Mouse (Mus musculus): ENCODE data around the gene Card11. TPM values are rescaled to one million over a fixed set of nuclear protein-coding genes. Genes with fewer than 3 reads are reported as not detected.

Gene Card11
- polyA plus RNA-seq, 1 experiment from 2014 or later = 0.41 TPM

DNA sequence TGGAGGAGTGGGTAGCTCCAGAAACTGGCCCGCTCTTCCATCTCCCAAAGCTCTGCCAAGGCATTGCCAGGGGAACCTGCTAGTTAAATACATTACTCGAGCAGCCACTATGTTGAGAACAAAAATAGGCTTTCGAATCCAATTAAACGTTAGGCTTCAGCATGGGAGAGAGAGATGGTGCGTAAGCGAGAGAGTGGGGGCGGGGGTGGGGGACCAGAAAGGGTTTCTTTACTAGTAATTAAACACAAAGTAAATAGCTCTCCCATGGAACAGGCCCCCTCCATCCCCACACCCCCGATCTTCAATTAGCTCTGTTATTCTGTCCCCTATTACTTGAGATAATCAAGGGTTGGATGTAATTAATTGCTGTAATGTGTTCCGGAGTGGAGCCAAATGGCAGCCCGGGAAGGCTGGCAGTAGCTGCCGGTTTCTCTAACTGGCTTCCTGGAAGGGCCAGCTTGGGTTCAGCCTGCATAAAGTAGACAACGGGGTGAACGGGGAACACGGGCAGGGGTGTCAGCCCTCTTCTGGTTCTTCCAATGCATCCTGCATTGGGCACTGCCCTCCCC is 59.4 kb downstream of the Card11 start:
- Histone ChIP-seq H3K36me3 (no peaks in the 10 kb centered on the region), H3K4me2 (replicated peaks) (no peak overlapping the region), H3K4me1 (no peaks in the 10 kb centered on the region), H3K27ac (no peak overlapping the region), H3K9ac (no peak overlapping the region), H3K27me3 (no peaks in the 10 kb centered on the region), H3K4me3 (no peak overlapping the region), H3K9me3 (no peaks in the 10 kb centered on the region)
- no peak for ATAC-seq (ENCODE audit: insufficient number of reproducible peaks, insufficient read depth, low FRiP score, low TSS enrichment)
- WGBS = 64% methylated on average over 14 of the region's 14 CpGs

DNA sequence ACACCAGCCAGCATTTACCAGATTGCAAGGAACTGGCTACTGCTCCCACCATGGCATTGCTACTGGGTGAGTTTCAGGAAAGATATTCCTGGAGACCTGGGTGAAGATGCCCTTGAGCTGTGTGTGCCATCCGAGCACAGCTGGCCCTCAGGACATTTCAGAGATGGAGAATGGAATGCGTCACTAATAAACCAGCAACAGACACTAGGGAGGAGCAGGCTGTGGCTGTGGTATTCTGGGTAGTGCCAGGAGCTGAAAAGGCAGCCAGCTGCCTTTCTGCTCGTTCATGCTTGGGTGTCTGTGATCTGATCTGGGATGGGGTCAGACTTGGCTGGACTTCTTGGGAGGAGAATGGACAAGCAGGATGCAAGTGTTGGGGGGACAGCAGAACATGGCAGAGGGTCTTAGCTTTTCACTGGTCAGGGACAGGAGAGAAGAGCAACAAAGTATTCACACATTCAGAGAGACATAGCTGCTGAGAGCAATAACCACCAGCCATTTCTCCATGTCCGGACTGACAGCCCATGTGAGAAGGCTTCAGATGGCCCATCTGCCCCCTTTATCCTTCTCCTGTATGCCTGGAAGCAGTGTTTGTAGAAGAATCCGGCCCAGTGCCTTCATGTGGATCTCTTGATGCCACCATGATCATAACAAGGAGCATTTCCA is 60.0 kb downstream of the Card11 start:
- Histone ChIP-seq H3K4me3 (no peak overlapping the region), H3K36me3 (no peaks in the 10 kb centered on the region), H3K27ac (no peak overlapping the region), H3K9me3 (no peaks in the 10 kb centered on the region), H3K27me3 (no peaks in the 10 kb centered on the region), H3K9ac (no peak overlapping the region), H3K4me1 (no peaks in the 10 kb centered on the region), H3K4me2 (replicated peaks) (no peak overlapping the region)
- ATAC-seq (ENCODE audit: insufficient number of reproducible peaks, insufficient read depth, low FRiP score, low TSS enrichment) = no peak
- 60% methylated on average over 5 of the region's 5 CpGs for WGBS

DNA sequence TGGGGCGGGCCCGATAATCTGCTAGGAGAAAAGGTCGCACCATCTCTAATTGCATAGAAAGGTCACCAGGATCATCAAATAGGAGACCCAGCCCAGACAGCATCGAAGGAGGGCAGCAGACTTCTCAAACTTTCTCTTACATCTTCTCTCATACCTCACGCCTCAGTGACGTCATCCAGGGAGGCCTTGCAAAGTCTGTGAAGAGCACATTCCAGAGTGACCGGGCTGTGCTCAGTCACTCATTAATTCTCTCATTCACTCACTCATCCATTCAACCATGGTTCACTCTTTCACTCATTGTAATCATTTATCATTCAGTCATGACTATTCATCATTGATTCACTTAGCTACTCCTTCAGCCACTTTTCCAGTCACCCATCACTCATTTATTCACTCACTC is 63.6 kb downstream of the Card11 start:
- Histone ChIP-seq H3K36me3 (no peaks in the 10 kb centered on the region), H3K27me3 (no peaks in the 10 kb centered on the region), H3K9ac (no peak overlapping the region), H3K4me2 (replicated peaks) (no peak overlapping the region), H3K4me1 (no peaks in the 10 kb centered on the region), H3K4me3 (no peak overlapping the region), H3K27ac (no peak overlapping the region), H3K9me3 (no peaks in the 10 kb centered on the region)
- 82% methylated on average over 7 of the region's 7 CpGs for WGBS
- no peak for ATAC-seq (ENCODE audit: insufficient number of reproducible peaks, insufficient read depth, low FRiP score, low TSS enrichment)

DNA sequence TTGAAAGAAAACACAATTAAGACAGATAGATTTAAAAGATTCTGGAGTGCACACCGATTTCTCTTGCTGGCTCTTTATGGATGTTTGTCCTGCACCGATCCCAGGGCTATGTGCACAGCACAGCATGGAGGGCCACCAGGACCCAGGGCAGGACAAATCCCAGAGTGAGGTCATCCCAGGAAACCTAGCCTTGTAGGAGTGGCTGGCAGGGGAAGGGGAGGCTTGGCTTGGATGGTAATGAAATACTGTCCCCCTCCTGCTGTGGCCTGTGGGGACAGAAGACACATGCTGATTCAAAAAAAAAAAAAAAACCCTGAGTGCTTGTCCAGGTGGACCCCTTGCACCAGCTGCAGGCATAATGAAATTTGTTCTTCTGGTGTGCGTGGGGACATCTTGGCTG is 64.5 kb downstream of the Card11 start:
- ATAC-seq (ENCODE audit: insufficient number of reproducible peaks, insufficient read depth, low FRiP score, low TSS enrichment) = no peak
- Histone ChIP-seq H3K9me3 (no peaks in the 10 kb centered on the region), H3K4me3 (no peak overlapping the region), H3K4me1 (no peaks in the 10 kb centered on the region), H3K36me3 (no peaks in the 10 kb centered on the region), H3K9ac (no peak overlapping the region), H3K27ac (no peak overlapping the region), H3K27me3 (no peaks in the 10 kb centered on the region), H3K4me2 (replicated peaks) (no peak overlapping the region)
- 86% methylated on average over 3 of the region's 3 CpGs for WGBS

DNA sequence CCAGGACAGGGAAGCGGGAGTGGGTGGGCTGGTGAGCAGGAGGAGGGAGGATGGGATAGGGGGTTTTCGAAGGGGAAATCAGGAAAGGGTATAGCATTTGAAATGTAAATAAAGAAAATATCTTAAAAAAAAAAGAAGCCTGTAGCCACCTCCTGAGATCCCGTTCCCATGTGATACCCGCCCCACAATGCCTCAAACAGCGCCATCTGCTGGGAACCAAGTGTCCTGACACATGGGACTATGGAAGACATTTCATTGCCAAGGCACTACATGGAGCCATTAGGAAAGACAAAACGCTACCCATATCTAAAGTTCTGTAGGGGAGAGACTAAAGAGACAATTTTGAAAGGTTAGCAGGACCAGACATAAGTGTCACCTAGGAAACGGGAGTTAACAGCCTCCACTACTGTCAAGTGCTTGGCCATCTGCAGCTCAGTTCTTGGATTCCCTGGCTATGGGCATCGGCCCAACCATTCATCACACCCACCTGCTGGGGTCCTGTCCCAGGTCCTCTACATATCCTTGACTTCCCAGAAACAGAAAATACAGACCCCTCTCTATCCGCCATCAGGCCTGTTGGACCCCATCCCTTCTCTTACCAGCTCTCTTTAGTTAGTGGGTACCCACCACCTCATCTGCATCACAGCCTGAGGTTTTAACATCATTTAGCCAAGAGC is 65.6 kb downstream of the Card11 start:
- Histone ChIP-seq H3K4me1 (no peaks in the 10 kb centered on the region), H3K4me3 (no peak overlapping the region), H3K9ac (no peak overlapping the region), H3K36me3 (no peaks in the 10 kb centered on the region), H3K4me2 (replicated peaks) (no peak overlapping the region), H3K27ac (no peak overlapping the region), H3K9me3 (no peaks in the 10 kb centered on the region), H3K27me3 (no peaks in the 10 kb centered on the region)
- 80% methylated on average over 9 of the region's 9 CpGs for WGBS
- no peak for ATAC-seq (ENCODE audit: insufficient number of reproducible peaks, insufficient read depth, low FRiP score, low TSS enrichment)

DNA sequence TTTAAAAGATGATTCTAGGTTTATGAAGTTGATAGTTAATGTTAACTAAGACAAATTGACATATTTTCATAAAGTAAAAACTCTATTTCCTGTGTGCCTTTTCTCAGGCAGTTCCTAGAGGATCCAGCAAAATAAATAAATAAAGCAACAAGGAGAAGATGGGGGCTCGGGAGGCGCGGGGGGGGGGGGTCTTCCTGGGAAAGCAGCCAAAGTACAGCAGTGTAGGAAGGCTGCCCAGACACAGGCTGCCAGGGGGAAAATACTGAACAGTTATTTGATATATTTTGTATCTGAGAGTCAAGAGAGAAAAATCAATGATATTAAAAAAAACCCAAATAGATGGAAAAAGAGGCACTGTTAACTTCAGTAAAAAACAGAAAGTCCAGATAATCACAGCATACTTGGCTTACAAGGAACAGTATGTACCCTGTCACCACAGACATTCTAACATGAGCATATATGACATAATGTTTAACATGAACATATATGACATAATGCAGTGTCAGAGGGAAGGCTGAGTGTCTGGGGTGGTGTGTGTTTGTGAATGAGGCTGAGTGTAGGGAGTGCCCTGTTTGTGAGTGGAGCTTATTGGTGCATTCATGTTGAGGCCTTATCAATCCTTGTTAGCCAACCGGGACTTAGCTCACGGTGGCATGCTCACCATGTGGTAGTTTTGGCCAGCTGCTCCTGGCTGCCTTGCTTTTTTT is 68.7 kb downstream of the Card11 start:
- no peaks in the 10 kb centered on the region for H3K36me3 ChIP-seq
- no peak overlapping the region for H3K4me3 ChIP-seq
- no peaks in the 10 kb centered on the region for H3K9me3 ChIP-seq
- H3K4me1 ChIP-seq = no peaks in the 10 kb centered on the region
- no peak overlapping the region for H3K27ac ChIP-seq
- no peak for ATAC-seq (ENCODE audit: insufficient number of reproducible peaks, insufficient read depth, low FRiP score, low TSS enrichment)
- H3K4me2 ChIP-seq (replicated peaks) = no peak overlapping the region
- 58% methylated on average over 5 of the region's 5 CpGs for WGBS
- no peak overlapping the region for H3K9ac ChIP-seq
- H3K27me3 ChIP-seq = no peaks in the 10 kb centered on the region

DNA sequence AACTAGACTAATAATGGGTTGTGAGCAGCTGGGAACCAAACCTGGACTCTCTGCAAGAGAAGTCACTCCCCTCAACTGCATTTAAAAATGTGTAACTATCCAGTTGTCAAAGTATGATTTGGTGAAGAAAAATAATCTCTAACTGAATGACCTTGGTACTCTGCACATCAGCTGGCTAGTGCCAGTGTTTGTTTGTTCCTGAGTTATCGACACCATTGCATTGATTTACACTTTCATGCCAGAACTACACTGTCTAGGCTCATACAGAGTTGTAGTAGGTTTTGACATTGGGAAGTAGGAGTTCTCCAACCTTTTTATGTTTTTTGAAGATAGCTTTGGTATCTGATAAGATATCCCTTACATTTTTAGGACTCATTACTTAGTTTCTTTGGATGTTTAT is 81.9 kb downstream of the Card11 start:
- H3K27ac ChIP-seq = no peak overlapping the region
- H3K4me2 ChIP-seq (replicated peaks) = no peak overlapping the region
- no peaks in the 10 kb centered on the region for H3K4me1 ChIP-seq
- no peaks in the 10 kb centered on the region for H3K27me3 ChIP-seq
- 100% methylated on average over 1 of the region's 1 CpGs for WGBS
- H3K9ac ChIP-seq = no peak overlapping the region
- no peaks in the 10 kb centered on the region for H3K36me3 ChIP-seq
- ATAC-seq (ENCODE audit: insufficient number of reproducible peaks, insufficient read depth, low FRiP score, low TSS enrichment) = no peak
- peaks cover 8% of the 10 kb centered on the region; the same call in 1 of the 2 replicates for H3K9me3 ChIP-seq
- no peak overlapping the region for H3K4me3 ChIP-seq

DNA sequence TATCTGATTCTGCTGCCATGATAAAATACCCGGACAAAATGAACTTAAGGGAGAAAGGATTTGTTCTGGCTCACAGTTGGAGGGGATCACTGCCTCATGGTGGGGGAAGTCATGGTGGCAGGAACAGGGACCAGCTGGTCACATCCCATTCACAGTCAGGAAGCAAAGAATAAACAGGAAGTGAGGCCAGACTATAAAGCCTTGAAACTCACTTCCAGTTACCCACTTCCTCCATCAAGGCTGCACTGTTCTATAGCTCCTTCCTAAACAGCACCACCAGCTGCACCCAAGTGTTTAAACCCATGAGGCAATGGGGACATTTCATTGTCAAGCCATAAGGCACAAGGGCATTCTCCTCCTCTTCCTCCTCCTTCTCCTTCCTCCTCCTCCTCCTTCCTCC is 82.6 kb downstream of the Card11 start:
- 94% methylated on average over 1 of the region's 1 CpGs for WGBS
- no peaks in the 10 kb centered on the region for H3K36me3 ChIP-seq
- ATAC-seq (ENCODE audit: insufficient number of reproducible peaks, insufficient read depth, low FRiP score, low TSS enrichment) = no peak
- H3K4me1 ChIP-seq = no peaks in the 10 kb centered on the region
- peaks cover 8% of the 10 kb centered on the region; the same call in 1 of the 2 replicates for H3K9me3 ChIP-seq
- no peaks in the 10 kb centered on the region for H3K27me3 ChIP-seq
- H3K9ac ChIP-seq = no peak overlapping the region
- H3K4me3 ChIP-seq = no peak overlapping the region
- H3K27ac ChIP-seq = no peak overlapping the region
- H3K4me2 ChIP-seq (replicated peaks) = no peak overlapping the region

DNA sequence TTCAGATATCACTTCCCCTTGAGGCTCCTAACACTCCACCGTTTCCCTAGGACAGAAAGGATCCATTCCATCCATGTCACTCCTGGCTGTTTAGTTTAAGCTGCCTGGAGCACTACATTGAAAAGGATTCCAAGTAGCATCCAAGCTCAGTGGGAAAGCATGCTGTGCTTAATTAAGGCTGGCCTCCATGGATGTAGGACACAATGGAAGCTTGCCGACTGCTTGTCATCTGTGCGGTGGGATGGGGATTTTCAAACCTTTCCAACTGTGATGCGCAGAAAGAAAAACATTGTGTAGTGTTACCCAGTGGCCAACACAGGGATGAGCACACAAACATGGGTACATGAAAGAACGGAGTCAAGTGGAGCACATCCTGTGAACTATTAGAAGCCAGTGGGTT is 89.5 kb downstream of the Card11 start:
- H3K36me3 ChIP-seq = no peaks in the 10 kb centered on the region
- 78% methylated on average over 5 of the region's 5 CpGs for WGBS
- H3K4me1 ChIP-seq = no peaks in the 10 kb centered on the region
- no peak overlapping the region for H3K27ac ChIP-seq
- ATAC-seq (ENCODE audit: insufficient number of reproducible peaks, insufficient read depth, low FRiP score, low TSS enrichment) = no peak
- no peak overlapping the region for H3K4me2 ChIP-seq (replicated peaks)
- H3K9ac ChIP-seq = no peak overlapping the region
- no peaks in the 10 kb centered on the region for H3K27me3 ChIP-seq
- H3K9me3 ChIP-seq = no peaks in the 10 kb centered on the region
- H3K4me3 ChIP-seq = no peak overlapping the region

DNA sequence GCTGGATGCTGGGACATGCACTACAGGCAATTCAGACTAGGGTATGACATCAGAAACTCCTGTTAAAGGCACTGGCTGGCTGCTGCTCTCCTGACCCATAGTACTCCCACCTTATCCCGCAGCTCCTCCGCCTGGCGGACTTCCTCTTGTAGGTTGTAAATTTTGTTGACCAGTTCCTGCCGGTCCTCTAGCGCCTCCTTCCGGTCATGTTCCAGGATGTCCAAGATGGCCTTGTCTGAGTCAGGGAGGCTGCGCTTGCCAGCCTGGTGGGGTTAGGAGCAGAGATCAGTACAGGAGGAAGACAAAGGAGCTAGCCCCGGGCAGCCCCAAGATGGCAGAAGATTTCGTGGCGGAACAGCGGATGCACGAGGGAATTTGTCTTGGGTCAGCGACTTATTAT is 99.5 kb downstream of the Card11 start:
- H3K36me3 ChIP-seq = no peaks in the 10 kb centered on the region
- no peak overlapping the region for H3K4me2 ChIP-seq (replicated peaks)
- ATAC-seq (ENCODE audit: insufficient number of reproducible peaks, insufficient read depth, low FRiP score, low TSS enrichment) = no peak
- H3K4me1 ChIP-seq = no peaks in the 10 kb centered on the region
- no peak overlapping the region for H3K27ac ChIP-seq
- WGBS = 84% methylated on average over 13 of the region's 13 CpGs
- H3K9me3 ChIP-seq = no peaks in the 10 kb centered on the region
- H3K27me3 ChIP-seq = no peaks in the 10 kb centered on the region
- H3K4me3 ChIP-seq = no peak overlapping the region
- no peak overlapping the region for H3K9ac ChIP-seq

DNA sequence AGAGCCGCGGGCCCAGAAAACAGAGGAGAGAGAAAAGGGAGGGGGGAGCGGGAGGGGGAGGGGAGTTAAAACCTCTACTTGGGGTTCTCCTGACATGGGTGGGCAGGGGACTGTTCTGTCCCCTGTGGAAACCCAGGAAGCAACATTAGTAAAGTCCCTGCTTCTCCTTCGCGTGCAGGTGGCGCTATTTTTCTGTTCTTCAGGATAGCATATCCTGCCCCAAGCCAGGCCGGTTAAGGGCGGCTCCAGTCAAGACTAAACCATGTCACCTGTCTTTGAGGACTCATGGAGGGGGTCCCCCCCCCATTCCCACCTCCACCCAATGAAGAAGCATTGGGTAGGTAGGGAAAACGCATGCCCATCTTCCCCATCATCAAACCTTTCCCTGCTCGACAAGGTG is 109.3 kb downstream of the Card11 start:
- Histone ChIP-seq H3K27ac (no peak overlapping the region), H3K36me3 (no peaks in the 10 kb centered on the region), H3K27me3 (no peaks in the 10 kb centered on the region), H3K4me1 (no peaks in the 10 kb centered on the region), H3K4me3 (no peak overlapping the region), H3K9ac (no peak overlapping the region), H3K4me2 (replicated peaks) (no peak overlapping the region), H3K9me3 (no peaks in the 10 kb centered on the region)
- no peak for ATAC-seq (ENCODE audit: insufficient number of reproducible peaks, insufficient read depth, low FRiP score, low TSS enrichment)
- WGBS = 46% methylated on average over 10 of the region's 10 CpGs

DNA sequence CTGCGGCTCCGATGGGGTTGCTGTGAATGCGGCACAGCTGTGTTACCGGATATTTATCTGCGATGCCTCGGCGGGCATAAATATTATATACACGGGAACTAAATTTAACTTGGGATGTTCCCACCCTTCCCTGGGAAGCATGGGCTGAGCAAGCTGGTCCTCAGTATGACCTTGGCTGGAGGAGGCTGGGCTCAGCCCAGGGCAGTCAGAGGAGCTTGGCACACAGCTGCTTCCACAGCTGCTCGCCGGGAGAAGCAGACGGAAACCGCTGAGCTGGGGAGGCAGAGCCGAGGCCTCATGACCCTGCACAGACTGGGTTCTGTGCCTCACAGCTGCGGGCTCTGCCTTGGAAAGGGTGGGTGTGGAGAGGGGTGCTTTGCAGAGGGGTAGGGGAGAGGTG is 110.3 kb downstream of the Card11 start:
- peaks cover 2% of the 10 kb centered on the region; the same call in 1 of the 2 replicates for H3K4me1 ChIP-seq
- H3K27ac ChIP-seq = no peak overlapping the region; the same call in 1 of the 2 replicates
- peak; percentile 32; the same call in 1 of the 2 replicates for ATAC-seq (ENCODE audit: insufficient number of reproducible peaks, insufficient read depth, low FRiP score, low TSS enrichment)
- H3K4me3 ChIP-seq = no peak overlapping the region
- H3K27me3 ChIP-seq = no peaks in the 10 kb centered on the region
- 64% methylated on average over 14 of the region's 14 CpGs for WGBS
- no peak overlapping the region for H3K4me2 ChIP-seq (replicated peaks)
- H3K9me3 ChIP-seq = no peaks in the 10 kb centered on the region
- no peak overlapping the region for H3K9ac ChIP-seq
- H3K36me3 ChIP-seq = no peaks in the 10 kb centered on the region
